In genomic region chr17:26252539-26253251, GRCm38 (mm10) we compare ENCODE assay signal across 8 mouse cellular contexts. TPM values are rescaled to one million over a fixed set of nuclear protein-coding genes. Genes with fewer than 3 reads are reported as not detected.
A peak's percentile ranks its signal among the peaks of the same experiment; 100 is the strongest.
DNase-seq lines count a peak whose midpoint lies in the region; ATAC-seq and TF ChIP-seq lines count a peak whose summit lies in the region.

TSS of gene Luc7l (plus strand) at chr17:26252896.

- TF ChIP-seq CTCF in lung, postnatal 0 days (IDR thresholded peaks at IDR 0.05) = no peak

- H3K9ac ChIP-seq in lung, postnatal 0 days (replicated peaks; ENCODE audit: low read depth) = peak within 1 kb of the TSS; percentile 95

- H3K27me3 ChIP-seq in hindbrain, embryonic 10.5 days (ENCODE audit: insufficient read depth, poor library complexity, severe bottlenecking) = no peaks in the 10 kb centered on the region
- H3K27me3 ChIP-seq in lung, postnatal 0 days (replicated peaks; ENCODE audit: insufficient read depth, low read length) = no peaks in the 10 kb centered on the region

- peak; percentile 98 for ATAC-seq in frontal cortex, adult (ENCODE audit: low TSS enrichment)
- peak; percentile 97 for ATAC-seq in lung, postnatal 0 days

- H3K4me1 ChIP-seq in hindbrain, embryonic 10.5 days (replicated peaks) = peaks cover 16% of the 10 kb centered on the region
- peaks cover 4% of the 10 kb centered on the region; the same call in 1 of the 2 replicates for H3K4me1 ChIP-seq in lung, postnatal 0 days (ENCODE audit: insufficient read depth, low read depth, low read length)

- TF ChIP-seq EP300 in lung, postnatal 0 days (IDR thresholded peaks at IDR 0.05) = peak; percentile 47; the same call in 1 of the 2 replicates

- H3K4me2 ChIP-seq in lung, postnatal 0 days (replicated peaks; ENCODE audit: low read depth, low read length) = peak within 1 kb of the TSS; percentile 81

- peak within 1 kb of the TSS; percentile 99 for H3K4me3 ChIP-seq in hindbrain, embryonic 10.5 days
- H3K4me3 ChIP-seq in lung, postnatal 0 days (ENCODE audit: low read depth, low read length) = peak within 1 kb of the TSS; percentile 85

- H3K27ac ChIP-seq in hindbrain, embryonic 10.5 days = peak within 1 kb of the TSS; percentile 97
- peak within 1 kb of the TSS; percentile 99 for H3K27ac ChIP-seq in lung, postnatal 0 days (ENCODE audit: low read length)

- under 1% methylated on average over 43 of the region's 43 CpGs for WGBS in hindbrain, embryonic 10.5 days
- under 1% methylated on average over 42 of the region's 43 CpGs for WGBS in lung, postnatal 0 days

- H3K9me3 ChIP-seq in hindbrain, embryonic 10.5 days = no peaks in the 10 kb centered on the region
- H3K9me3 ChIP-seq in lung, postnatal 0 days (ENCODE audit: low read length) = no peaks in the 10 kb centered on the region

- peak; percentile 84 for DNase-seq in MEL-GATA-1-ER (ENCODE audit: extremely low read depth, low read depth)
- peak; percentile 93 for DNase-seq in cerebellum, adult 8-10 months
- peak; percentile 95 for DNase-seq in hindbrain, embryonic 10.5 days (ENCODE audit: low spot score)
- peak; percentile 93 for DNase-seq in layer of hippocampus, adult 9-11 months
- peak; percentile 96 for DNase-seq in lung, postnatal 0 days (ENCODE audit: low spot score)
- peak; percentile 88 for DNase-seq in ovary, postnatal 14 days (ENCODE audit: low spot score)
- DNase-seq in thymus, postnatal 14 days = peak; percentile 91

- peaks cover 31% of the 10 kb centered on the region for H3K36me3 ChIP-seq in hindbrain, embryonic 10.5 days
- peaks cover 2% of the 10 kb centered on the region; the same call in 1 of the 2 replicates for H3K36me3 ChIP-seq in lung, postnatal 0 days (ENCODE audit: insufficient read depth, low read length)

RNA-seq across cellular contexts. Expression of gene Luc7l, which starts in this region (rescaled TPM):
- 113 and 128 TPM in 2 replicates for polyA plus RNA-seq in hindbrain, embryonic 10.5 days (2016; fragmentation: Nextera tagmentation; extraction: Ambion mirVana)
- polyA plus RNA-seq in lung, postnatal 0 days (2015; fragmentation: Nextera tagmentation; extraction: Ambion mirVana) = 42.2 and 46.6 TPM in 2 replicates

Comparison
In these comparisons a context has a peak if more than half of its experiments do, and no peak if none do; other contexts are left out.
1. Peak in every context shown above with its lines: DNase-seq, ATAC-seq, H3K4me3 ChIP-seq and H3K27ac ChIP-seq.